Mouse (Mus musculus): ENCODE measurements around the gene Etnk1. TPM values are rescaled to one million over a fixed set of nuclear protein-coding genes. Genes with fewer than 3 reads are reported as not detected.

Etnk1 gene
- total RNA-seq, 2 experiments from 2014 or later, result 23.8 to 26.9 TPM

GRCm38 (mm10) chr6:143261289-143261665 is 94.3 kb downstream of the Etnk1 start:
- DNase-seq, result no peak
- intact Hi-C loops (cut with DNase I), result no loop called here

- DNase-seq, result no peak
- intact Hi-C loops (cut with DNase I), result no loop called here
Observed at GRCm38 (mm10) chr6:143265482-143265881, 98.5 kb downstream of the Etnk1 start.

- intact Hi-C loops (cut with DNase I), result no loop called here
- no peak for DNase-seq
Observed at GRCm38 (mm10) chr6:143279222-143279621, 112.2 kb downstream of the Etnk1 start.

Other genes with a start within 250 kb of the Etnk1 start
- gene St8sia1, start 202.8 kb upstream of the Etnk1 start, total RNA-seq (2021), result under 1 TPM; 0.11 to 0.39 TPM
- 10 to 100 TPM; 14.6 to 16.9 TPM for gene C2cd5, start 67.1 kb upstream of the Etnk1 start, total RNA-seq (2021)